Mouse (Mus musculus) spleen, adult 12 weeks (tissue): Measurements from ENCODE around the gene Gmcl1.
A peak's percentile ranks its signal among the peaks of the same experiment; 100 is the strongest.

Experiments
- DNase-seq: peaks from one replicate; pipeline ENCODE4 v3.0.0; 2022; ENCODE audit warnings: low spot score

Gene Gmcl1

DNA sequence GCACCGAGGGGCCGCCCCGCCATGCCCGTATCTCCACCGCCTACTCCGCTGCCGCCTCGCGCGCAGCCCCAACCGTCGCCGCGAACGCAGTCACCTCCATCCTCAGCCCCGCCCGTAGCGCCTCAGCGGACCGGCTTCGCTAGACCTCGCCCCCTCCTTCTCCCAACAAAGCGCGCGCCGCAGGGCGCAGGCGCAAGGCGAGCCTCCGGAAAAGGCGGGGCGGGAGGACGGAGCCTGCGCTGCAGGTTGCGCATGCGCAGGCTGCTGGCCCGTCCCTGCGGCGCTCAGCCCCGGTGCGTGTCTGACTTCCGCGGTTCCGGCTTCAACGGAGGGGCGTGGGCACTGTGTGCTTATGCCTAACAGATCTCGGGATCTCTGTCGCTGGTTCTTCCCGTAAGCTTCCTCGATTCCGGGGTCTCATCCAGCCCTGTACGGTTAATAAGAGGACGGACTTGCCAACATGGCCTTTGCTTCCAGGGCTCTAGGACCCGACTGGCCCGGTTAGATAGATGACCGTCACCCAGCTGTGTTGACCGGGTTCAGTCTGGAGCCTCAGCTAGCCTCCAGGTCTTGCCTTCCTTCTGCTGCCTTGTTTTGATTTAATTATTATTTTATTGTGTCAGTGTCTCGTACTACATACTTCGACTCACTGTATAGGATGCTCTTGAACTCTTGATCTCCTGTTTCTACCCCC, at the start of gene Gmcl1:
TSS of gene Gmcl1 (minus strand) at position 201 of the 694 bp plus-strand sequence.
- peak; percentile 96 for DNase-seq

DNA sequence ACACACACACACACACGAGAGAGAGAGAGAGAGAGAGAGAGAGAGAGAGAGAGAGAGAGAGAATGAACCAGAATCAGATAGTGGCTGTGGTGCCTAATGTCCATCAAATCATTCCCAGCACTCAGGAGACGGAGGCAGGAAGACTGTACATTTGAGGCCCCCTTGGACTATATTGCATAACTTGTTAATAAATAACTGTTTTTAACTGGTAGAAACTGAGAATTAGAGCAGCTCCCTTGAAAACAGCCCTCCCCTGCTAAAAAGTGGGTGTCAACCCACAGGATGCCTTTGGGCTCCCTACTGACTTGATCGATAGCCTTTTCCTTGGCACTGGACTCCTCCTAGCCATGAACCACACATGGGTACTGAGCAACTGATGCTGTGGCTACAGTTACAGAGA, 49.2 kb upstream of the Gmcl1 start:
- DNase-seq: no peak

DNA sequence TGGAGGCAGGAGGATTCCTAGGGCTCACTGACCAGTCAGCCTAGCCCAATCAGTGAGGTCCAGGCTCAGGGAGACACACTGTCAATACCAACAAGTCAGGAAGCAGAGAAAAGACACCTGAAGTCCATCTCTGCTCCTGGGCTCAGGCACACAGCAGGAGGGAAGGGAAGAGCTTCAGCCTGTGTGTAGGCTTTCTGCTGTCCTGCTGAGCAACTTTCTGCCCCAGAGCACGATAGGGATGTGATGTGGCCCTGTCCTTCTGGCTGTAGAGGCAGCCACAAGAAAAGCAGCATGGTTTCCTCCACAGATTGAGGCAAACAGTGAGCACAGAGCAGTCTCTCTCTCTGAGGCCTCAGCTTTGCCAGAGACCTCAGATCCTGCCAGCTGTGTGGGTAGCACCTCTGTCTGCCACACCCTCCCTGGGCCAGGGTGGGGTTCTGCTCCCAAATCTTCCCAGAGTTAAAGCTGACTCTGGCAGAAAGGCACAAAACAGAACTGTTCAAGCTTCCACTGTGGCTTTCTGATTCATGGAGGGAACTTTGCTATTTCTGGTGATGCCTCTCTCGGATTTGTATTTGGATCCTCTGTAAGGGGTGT, 48.3 kb upstream of the Gmcl1 start:
- DNase-seq: no peak

DNA sequence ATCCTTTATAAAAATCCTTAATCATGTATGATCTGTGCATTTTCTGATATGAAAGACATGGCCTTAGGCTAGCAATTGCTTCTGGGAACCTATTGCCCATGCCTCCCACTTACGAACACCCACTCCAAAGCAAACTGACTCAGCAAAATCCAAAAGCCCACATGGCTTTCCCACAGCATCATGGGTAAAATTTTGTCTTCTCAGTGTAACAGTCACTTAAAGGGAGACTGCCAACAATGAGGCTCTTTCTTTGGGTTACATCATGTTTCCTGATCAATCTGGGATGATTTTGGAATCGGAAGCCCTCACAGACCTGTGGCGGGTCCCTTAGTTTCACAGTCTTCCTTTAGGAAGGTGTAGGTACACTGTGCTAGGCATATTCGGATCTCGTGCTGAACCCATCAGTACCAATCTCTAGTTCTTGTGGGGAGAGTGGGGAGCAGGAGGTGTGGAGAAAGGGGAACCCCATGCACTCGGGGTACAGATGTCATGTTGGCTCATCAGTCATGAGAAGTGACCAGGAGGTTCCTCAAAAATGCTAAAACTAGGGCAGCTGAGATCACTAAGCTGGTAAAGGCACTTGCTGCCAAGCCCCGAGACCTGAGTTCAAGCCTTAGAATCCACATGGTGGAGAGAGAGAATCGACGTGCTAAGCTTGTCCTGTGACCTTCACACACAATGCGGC, 45.9 kb upstream of the Gmcl1 start:
- DNase-seq: no peak

DNA sequence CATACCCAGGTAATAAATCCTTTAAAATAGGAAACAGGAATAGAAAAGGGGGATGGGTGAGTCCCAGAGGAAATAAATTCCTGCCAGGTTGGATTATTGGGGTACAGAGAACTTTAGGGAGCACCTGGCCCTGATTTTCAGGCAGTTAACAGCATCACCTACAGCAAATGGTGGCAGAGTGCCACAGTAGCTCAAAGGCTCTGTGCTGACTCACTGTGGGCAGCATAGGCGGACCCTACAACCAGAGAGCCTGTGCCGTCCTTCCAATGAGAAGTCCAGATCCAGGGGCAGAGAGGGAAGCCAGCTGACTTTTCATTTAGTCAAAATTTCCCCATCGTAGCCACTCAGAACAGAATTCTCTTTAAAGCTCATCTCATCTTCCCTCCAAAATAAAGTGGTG, 44.0 kb upstream of the Gmcl1 start:
- DNase-seq: no peak

DNA sequence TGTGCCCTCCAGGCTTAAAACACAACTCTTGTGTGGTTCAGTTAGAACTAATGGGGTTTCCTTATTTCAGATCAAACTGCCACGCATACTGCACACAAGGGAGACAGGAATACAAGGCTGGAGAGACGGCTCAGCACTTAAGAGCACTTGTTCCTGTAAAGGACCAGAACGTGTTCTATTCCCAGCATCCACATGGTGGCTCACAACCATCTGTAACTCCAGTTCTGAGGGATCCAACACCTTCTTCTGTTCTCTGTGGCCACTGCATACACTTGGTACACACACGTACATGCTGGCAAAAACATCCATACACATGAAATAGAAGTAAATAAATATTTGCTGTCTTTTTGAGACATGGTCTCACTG, 43.5 kb upstream of the Gmcl1 start:
- no peak for DNase-seq

DNA sequence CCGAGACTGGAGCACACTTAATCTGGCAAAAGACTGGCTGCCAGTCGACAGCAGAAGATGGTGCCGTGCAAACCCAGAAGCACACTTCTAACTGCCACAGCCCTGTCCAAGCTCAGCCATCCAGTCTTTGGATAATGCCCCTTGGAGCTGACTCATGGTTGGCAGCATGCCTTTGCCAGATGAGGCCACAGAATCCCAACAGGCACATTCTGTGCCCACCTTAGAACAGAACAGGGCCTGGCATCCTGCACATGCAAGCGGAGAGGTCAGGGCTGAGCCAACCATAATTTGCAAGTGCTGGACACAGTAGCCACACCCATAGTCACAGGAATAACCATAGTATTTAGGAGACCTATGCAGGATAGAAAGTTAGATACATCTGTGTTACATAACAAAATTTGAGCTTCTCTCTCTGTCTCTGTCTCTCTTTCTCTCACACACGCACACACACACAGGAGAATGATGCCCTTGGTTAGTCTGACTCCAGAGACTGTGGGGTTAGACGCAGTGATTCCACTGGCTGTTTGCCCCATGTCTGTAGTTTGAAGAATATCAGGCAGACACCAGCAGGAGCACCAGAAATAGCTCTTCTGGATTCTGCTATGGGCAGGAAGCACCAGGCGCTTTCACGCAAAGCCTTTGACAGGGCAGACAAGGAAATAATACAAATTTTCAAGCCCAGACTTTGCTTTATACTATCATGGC, 43.0 kb upstream of the Gmcl1 start:
- DNase-seq: no peak

DNA sequence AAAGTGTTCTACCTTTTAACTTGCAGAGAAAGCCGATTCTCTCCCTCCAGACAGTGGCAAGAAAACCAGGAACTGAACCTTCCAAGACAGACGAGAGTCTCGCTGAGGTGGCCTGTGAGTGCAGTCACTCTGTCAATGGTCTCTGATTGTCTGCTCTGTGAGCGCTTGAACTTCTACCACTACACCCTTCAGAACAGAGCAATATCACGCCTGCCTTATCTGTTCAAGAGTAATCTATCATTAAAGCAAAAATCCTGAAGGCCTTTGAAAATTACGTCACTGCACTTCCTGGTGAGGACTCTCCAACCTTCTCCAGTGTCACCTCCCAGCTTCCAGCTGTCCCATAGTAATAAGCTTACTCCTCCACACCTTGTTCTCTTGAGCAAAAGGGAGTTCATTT, 41.8 kb upstream of the Gmcl1 start:
- no peak for DNase-seq

DNA sequence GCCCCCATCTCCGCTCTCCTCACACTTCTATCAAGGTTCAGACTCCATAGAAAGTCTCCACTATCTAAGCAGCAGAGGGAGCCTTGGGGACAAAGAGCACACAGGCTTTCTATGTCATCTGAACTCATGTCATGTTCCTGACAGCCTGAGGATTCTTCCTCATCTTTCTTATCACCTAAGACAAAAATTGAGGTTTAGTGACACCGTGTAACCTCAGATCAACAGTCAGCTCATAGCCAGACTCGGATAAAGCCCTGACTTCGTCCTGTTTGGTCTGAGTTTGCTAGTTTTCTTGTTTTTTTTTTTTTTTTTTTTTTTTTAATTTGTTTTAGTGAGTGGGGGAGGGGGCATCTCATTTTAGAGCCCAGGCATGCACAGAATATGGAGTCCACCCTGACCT, 40.6 kb upstream of the Gmcl1 start:
- DNase-seq: no peak

DNA sequence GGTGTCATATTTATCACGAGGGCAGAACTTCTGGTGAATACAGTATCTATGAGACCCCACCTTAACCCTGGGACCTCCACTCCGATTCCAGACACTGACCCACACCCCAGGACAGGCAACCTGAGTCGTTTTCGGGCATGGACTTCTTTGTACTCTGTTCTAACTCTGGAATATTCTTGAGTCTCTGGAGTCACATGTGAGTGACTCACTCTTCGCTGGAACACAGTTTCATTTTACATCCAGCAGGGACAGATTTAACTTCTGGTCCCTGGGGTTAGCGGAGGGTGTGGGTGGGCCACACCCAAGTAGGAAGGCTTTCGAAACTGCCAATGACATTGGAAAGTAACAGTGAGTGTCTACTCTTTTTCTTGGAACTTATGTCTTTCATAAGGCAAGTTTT, 39.4 kb upstream of the Gmcl1 start:
- DNase-seq: no peak

DNA sequence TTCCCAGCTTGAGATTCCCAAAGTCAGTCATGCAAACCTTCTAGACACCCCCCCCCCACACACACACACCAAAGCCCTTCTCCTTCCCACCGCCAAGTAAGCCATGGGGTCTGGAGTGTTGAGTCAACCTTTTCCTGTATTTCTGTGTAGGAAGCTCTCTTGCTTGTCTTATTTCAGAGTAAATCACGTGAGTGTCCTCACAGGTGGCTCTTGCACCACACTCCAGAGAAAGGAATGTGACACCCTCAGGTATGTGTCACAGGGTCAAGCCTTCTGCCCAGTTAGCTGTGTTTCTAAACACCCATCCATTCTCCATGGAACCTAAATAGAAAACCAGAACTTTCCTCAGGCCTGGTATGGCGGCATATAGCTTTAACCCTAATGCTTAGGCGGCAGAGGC, 35.8 kb upstream of the Gmcl1 start:
- no peak for DNase-seq

DNA sequence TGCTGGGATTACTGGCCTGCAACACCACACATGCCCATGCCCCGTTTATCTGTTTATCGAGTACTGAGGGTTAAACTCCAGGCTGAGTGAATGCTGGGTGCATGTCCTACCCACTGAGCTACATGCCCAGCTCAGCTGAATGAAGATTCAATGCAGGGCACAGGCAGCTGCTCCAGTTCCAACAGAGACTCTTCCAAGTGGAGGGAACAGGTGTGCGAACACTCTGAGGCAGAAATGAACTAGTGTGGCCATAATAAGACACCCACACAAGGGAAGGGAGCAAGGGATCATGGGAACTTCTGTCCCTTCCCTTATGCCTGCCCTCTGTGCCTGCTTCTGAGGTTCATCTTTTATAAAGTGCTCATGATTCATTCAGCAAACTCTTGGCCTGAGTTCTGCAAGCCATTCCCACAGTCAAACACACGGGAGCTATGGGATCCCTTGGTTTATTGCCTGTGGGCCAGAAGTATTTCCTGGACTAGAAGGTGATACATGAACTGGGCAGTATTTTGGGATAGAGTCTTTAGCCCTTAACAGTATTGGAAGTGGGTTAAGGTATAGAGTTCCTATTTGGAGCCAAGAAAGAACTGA, 35.1 kb upstream of the Gmcl1 start:
- DNase-seq: no peak

DNA sequence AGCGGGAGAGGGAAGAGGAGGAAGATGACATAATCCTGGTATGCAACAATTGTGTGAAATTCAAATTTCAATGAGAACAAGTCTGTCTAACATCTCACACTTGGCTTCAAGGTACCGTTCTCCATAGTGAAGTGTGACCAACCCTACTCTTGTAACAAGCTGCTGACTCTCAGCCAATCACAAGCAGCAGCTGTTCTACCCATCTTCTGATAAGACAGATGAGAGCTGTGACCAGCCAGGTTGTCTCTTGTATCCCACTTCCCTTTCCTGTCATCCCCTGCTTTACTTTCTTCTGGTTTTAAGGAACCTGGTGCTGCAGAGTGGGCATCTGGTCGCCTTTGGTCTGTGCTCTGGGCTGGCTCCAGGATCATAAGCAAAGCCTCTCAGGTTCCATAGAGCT, 34.3 kb upstream of the Gmcl1 start:
- DNase-seq: no peak

DNA sequence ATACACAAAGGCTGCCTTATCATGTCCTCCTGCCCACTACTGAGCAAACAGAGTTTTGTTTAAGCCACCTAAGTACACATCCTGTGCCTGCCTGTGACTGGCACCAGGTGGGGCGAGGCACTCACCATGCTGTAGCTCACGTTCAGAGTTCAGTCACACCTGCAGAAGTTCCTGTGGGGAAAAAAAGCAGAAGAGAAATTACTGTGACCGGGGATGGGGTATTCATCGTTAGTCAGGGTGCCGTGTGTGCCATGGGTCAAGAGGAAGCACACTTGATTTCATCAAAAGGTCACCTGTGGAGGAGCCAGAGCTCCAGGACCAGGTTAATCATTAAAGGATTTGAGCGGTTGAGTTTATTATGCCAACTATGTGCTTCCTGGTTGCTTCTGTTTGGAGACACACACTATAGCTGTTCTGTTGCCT, 32.5 kb upstream of the Gmcl1 start:
- DNase-seq: no peak

DNA sequence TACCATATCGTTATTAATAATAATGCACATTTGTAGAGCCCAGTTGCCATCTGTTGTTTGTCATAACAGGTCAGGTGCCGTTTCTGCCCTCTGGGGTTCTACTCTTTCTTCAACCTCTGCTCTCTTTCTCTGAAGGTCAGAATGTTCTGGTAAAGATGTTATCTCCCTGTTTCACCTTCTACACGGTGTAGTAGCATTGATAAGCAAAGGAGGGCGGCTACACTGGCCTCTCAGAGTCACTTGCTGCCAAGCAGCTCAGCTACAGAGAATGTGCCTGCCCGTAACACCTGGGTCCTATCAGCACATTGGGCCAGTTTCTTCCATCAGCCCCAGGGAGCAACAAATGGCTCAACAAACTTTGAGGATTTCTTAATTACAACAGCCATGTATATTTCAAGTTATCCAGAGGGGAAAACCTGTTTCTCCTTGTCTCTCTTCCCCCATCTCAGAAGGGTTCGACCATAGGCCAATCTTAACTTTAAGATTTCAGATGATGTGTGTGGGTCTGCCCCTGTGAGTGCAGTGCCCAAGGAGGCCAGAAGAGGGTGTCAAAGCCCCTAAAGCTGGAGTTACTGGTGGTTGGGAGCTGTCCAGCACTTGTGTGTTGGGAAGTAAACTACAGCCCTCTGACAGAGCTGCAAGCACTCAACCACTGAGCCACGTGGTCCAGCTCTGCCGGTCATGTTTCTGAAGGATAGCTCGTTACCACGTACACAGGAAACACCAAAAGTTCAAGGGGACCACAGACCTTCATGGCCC, 21.1 kb upstream of the Gmcl1 start:
- DNase-seq: no peak

DNA sequence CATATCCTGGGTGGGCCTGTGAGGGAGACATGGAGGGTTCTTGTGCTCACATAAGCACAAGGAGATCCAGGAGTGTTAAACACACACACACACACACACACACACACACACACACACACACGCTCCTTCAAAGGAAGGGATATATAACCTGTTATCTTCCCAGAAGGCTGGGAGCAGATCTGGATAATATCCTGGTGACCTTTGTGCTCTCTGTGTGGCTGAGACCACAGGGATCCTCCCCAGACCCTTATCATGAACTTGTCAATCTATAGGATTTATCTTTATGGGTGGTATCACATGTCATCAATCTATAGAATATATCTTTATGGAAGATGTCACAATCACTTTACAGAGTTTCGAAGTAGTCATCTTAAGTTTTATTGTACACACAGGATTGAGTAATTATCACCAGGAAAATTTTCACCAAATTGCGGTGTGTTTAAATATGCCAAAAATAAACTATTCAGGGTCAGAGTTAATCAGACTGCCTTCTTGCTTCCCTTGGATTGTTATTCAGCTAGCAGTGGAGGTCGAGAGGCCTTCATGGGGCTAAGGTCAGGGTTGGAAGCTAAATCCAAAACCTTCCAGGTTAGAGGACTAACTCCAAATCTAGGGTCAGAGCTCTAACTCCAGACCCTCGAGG, 19.8 kb upstream of the Gmcl1 start:
- DNase-seq: no peak

DNA sequence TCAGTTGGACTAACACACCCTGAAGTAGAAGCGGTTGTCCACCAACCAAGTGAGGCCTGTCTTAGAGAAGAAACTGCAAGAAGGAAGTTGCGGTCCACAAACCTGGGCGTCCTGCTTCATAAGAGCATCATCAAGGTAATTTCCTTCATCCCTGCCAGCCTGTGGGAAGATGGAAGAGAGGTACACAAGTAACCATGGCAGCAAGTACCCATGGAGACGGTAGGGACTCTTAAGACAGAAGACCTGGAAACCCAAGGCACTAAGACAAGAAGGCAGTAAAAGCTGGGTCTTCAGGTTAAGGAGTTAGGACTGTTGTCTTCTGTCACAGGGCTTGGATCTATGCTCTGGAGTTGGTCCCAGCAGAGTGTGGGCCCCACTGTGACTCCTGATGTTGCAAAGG, 17.8 kb upstream of the Gmcl1 start:
- no peak for DNase-seq

DNA sequence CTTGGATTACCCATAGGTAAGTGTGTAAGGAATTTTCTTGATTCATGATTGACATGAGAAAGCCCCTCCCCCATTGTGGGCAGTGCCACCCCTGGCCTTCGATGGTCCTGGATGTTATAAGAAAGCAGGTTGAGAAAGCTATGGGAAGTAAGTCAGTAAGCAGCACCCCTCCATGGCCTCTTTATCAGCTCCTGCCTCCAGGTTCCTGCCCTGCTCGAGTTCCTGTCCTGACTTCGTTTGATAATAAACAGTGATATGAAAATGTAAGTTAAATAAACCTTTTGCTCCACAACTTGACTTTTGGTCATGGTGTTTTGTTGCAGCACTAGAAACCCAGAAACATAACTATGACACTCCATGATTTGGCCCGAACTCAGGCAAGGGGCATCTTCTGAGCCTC, 16.6 kb upstream of the Gmcl1 start:
- DNase-seq: no peak

DNA sequence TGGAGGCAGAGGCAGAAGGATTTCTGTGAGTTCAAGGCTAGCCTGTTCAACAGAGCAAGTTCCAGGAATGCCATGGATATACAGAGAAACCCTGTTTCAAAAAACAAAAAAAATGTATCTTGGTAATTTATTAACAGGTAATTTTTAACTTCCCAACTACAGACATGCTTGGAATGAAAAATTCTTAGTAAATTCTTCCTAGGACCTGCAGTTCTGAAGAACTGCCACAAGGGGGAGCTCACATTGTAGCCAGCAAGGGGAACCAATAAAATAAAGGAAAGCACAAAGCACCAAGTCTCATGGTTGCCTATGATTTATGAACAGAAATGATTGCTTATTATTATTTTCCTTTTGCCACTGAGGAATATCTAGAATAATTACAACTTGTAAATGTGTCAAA, 14.0 kb upstream of the Gmcl1 start:
- no peak for DNase-seq

DNA sequence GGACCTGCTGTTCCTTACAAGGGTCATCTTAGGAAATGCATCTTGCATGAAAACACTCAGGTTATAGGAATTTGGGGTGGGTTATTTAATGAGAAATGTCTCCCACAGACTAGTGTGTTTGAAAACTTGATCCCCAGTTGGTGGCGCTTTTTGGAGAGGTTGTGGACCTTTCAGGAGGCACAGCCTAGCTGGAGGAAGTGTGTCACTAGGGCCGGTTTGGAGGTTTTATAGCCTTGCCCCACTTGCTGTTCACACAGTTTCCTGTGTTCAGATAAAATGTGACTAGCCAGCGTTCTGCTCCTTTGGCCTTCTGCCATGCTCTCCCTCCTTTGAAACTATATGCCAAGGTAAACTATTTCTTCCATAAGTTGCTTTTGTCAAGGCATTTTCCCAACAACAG, 7.5 kb upstream of the Gmcl1 start:
- DNase-seq: no peak

DNA sequence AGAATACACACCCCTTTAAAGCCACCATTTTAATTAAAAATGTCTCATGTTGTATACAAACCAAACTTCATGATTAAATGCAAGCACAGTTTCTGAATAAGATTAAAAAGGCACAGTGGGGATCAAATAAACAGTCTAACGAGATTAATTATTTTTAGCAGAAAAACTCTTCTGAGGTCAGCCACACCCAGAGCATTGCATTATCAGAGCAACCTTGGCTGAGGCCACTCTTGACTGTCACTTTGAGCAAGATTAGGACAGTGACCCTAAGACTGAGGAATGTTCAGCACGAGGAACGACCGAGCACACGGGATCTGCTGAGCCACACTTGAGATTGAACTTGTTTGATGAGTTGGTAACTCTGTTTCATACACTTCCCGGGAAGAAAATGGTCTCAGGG, 3.6 kb upstream of the Gmcl1 start:
- no peak for DNase-seq
